Mouse (Mus musculus) CD8-positive naive resting alpha-beta T cell, adult 2 months (primary cell): ENCODE measurements around the gene Bcdin3d.

ENCODE experiments used
- DNase-seq, 2 experiments: peaks; one replicate each; pipeline ENCODE4 v3.0.0; 2022; ENCODE audit warnings: low read depth in 2 of 2, low spot score in 2 of 2

The Bcdin3d gene

GRCm38 (mm10) chr15:99474576-99474926 lies at the start of gene Bcdin3d:
Gene Bcdin3d, minus strand, starts transcription at chr15:99474730.
- peak; percentile 75 to 82 for DNase-seq

GRCm38 (mm10) chr15:99520306-99520705 lies 45.8 kb upstream of the Bcdin3d start:
- DNase-seq, result no peak

- no peak for DNase-seq
Observed at GRCm38 (mm10) chr15:99519626-99520025, 45.1 kb upstream of the Bcdin3d start.

GRCm38 (mm10) chr15:99517715-99518114 lies 43.2 kb upstream of the Bcdin3d start:
- no peak for DNase-seq

- no peak for DNase-seq
Observed at GRCm38 (mm10) chr15:99516715-99517114, 42.2 kb upstream of the Bcdin3d start.

- DNase-seq, result no peak
Observed at GRCm38 (mm10) chr15:99511797-99512525, 37.4 kb upstream of the Bcdin3d start.

GRCm38 (mm10) chr15:99510621-99511020 lies 36.1 kb upstream of the Bcdin3d start:
- no peak for DNase-seq

- no peak for DNase-seq
Observed at GRCm38 (mm10) chr15:99509840-99510239, 35.3 kb upstream of the Bcdin3d start.

- no peak for DNase-seq
Observed at GRCm38 (mm10) chr15:99505324-99506095, 31.0 kb upstream of the Bcdin3d start.

- DNase-seq, result no peak
Observed at GRCm38 (mm10) chr15:99503256-99503655, 28.7 kb upstream of the Bcdin3d start.

GRCm38 (mm10) chr15:99502311-99502831 lies 27.8 kb upstream of the Bcdin3d start:
- no peak for DNase-seq

GRCm38 (mm10) chr15:99501292-99502260 lies 27.0 kb upstream of the Bcdin3d start:
- DNase-seq, result no peak

GRCm38 (mm10) chr15:99500320-99500719 lies 25.8 kb upstream of the Bcdin3d start:
- DNase-seq, result no peak

- no peak for DNase-seq
Observed at GRCm38 (mm10) chr15:99499726-99500125, 25.2 kb upstream of the Bcdin3d start.

GRCm38 (mm10) chr15:99498781-99499180 lies 24.3 kb upstream of the Bcdin3d start:
- no peak for DNase-seq

- DNase-seq, result no peak
Observed at GRCm38 (mm10) chr15:99498356-99498755, 23.8 kb upstream of the Bcdin3d start.

GRCm38 (mm10) chr15:99497527-99498242 lies 23.2 kb upstream of the Bcdin3d start:
- no peak for DNase-seq

GRCm38 (mm10) chr15:99497061-99497460 lies 22.5 kb upstream of the Bcdin3d start:
- no peak for DNase-seq

GRCm38 (mm10) chr15:99484745-99485144 lies 10.2 kb upstream of the Bcdin3d start:
- no peak for DNase-seq

- DNase-seq, result no peak
Observed at GRCm38 (mm10) chr15:99475814-99476213, 1.3 kb upstream of the Bcdin3d start.
